Mouse (Mus musculus) ES-Bruce4 (cell line): Measurements from ENCODE around the gene Hyal3. TPM values are rescaled to one million over a fixed set of nuclear protein-coding genes. Genes with fewer than 3 reads are reported as not detected.

Experiments
- H3K27ac ChIP-seq: 2 replicates; pipeline ENCODE4 v1.5.1; 2012; ENCODE audit warnings: low read length, inconsistent platforms; ENCODE audit not compliant: insufficient read depth
- H3K27me3 ChIP-seq: 2 replicates; pipeline ENCODE4 v1.6.1; 2012; ENCODE audit warnings: mild to moderate bottlenecking, low read length, inconsistent platforms; ENCODE audit not compliant: control insufficient read depth, poor library complexity, insufficient read depth, severe bottlenecking
- H3K36me3 ChIP-seq: 2 replicates; pipeline ENCODE4 v1.6.1; 2012; ENCODE audit warnings: inconsistent platforms, mild to moderate bottlenecking, low read length, moderate library complexity; ENCODE audit not compliant: control insufficient read depth, poor library complexity, insufficient read depth, severe bottlenecking
- H3K4me1 ChIP-seq: one replicate; pipeline ENCODE4 v1.8.1; 2011; ENCODE audit warnings: low read length; ENCODE audit not compliant: control insufficient read depth, insufficient read depth
- H3K4me3 ChIP-seq: 2 replicates; pipeline ENCODE4 v1.5.1; 2011; ENCODE audit warnings: low read depth, mild to moderate bottlenecking, low read length
- H3K9ac ChIP-seq: 2 replicates; pipeline ENCODE4 v1.6.1; 2012; ENCODE audit warnings: low read depth, mild to moderate bottlenecking, inconsistent platforms; ENCODE audit not compliant: poor library complexity, severe bottlenecking
- H3K9me3 ChIP-seq: replicated peaks from 2 replicates; pipeline ENCODE4 v1.6.1; 2012; ENCODE audit warnings: mild to moderate bottlenecking, low read length, inconsistent platforms; ENCODE audit not compliant: control insufficient read depth, poor library complexity, insufficient read depth, severe bottlenecking
- CTCF ChIP-seq: IDR thresholded peaks from one replicate; pipeline ENCODE4 v1.8.1; 2011; ENCODE audit warnings: low read depth, low read length
- EP300 ChIP-seq: IDR thresholded peaks from 2 replicates; pipeline ENCODE4 v1.6.1; 2011; ENCODE audit warnings: low read depth, low read length; ENCODE audit not compliant: insufficient read depth
- POLR2A ChIP-seq: IDR thresholded peaks from one replicate; pipeline ENCODE4 v1.8.1; 2011; ENCODE audit warnings: low read length; ENCODE audit not compliant: insufficient read depth
- polyA plus RNA-seq: library from polyadenylated mRNA; stranded (reverse); fragments of >200 nt; gene quantifications from 2 replicates; pipeline ENCODE4 v1.2.4, GENCODE M21; 2011; ENCODE audit warnings: low read depth; ENCODE audit not compliant: missing spikeins, insufficient read depth, insufficient read length

Gene Hyal3
- polyA plus RNA-seq, 1 experiment: 1.0 TPM

DNA sequence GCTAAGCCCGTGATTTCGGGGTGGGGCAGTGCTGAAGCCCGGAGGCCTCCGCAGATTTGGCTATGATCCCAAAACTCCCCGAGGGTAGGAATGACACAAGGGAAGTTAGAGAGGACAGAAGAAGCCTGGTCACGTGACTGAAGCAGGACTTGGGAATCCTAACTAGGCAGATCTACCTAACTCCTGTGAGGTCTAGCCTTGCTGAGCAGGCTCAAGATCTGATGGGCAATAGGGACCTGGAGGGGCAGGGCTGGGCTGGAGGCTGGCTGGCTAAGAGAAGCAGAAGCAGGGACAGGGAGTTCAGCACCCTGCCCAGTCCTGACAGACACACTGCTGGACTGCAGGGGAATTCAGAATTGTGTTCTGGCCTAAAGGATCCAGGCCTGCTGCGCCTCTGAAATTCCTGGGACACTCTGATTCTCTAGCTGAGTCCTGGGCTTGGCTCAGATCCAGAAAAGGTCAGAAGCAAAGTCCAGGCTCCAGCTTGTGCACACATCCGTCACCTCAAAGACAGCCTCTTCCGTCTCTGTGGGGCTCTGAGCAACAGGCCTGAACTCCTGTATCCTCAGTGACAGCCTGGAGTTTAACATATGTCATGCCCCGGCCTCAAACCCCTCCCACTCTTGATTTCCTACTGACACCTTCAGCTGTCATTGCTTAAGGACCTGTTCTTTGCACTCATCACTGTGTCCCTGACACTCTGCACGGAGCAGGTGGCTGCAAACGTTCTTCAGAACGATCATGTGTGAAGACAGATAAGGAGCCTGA is 38.3 kb downstream of the Hyal3 start:
- Histone ChIP-seq H3K9me3 (no peaks in the 10 kb centered on the region), H3K27me3 (no peaks in the 10 kb centered on the region), H3K27ac (no peak overlapping the region), H3K4me1 (no peaks in the 10 kb centered on the region), H3K36me3 (peaks cover 23% of the 10 kb centered on the region), H3K9ac (no peak overlapping the region), H3K4me3 (no peak overlapping the region)
- TF ChIP-seq EP300: 0 out of 2 replicates have a peak, but pooled peaks have one; percentile 32
- no peak for TF ChIP-seq POLR2A
- no peak for TF ChIP-seq CTCF

GRCm38 (mm10) chr9:107619546-107619879 is 38.9 kb downstream of the Hyal3 start:
- TF ChIP-seq EP300 (no peak), POLR2A (no peak), CTCF (no peak)
- no peaks in the 10 kb centered on the region for H3K9me3 ChIP-seq
- no peak overlapping the region for H3K27ac ChIP-seq

DNA sequence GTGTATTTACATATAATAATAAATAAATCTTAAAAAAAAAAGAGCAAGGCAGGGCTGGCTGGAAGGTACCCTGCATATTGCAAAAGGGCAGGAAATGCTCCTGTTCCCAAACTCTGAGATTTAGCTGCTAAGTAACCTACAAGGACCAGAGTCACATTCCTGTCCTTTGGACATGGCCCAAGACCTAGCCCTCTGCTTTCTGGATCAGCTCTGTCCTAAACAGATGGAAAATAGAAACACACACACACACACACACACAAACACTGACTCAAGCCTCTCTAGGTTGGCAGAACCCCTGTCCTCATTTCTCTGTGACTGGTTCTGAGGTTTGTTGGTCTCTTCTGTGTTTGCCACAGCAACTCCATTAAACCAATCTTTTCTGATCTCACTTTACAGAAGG is 40.3 kb downstream of the Hyal3 start:
- Histone ChIP-seq H3K4me1 (peaks cover 7% of the 10 kb centered on the region), H3K27ac (no peak overlapping the region), H3K4me3 (no peak overlapping the region), H3K27me3 (no peaks in the 10 kb centered on the region), H3K9ac (no peak overlapping the region), H3K9me3 (no peaks in the 10 kb centered on the region), H3K36me3 (peaks cover 6% of the 10 kb centered on the region)
- TF ChIP-seq CTCF: no peak
- no peak for TF ChIP-seq POLR2A
- TF ChIP-seq EP300: no peak

More at GRCm38 (mm10) chr9:107619546-107619879, 38.9 kb downstream of the Hyal3 start:
- Histone ChIP-seq H3K4me1 (peaks cover 2% of the 10 kb centered on the region), H3K9ac (no peak overlapping the region), H3K27me3 (no peaks in the 10 kb centered on the region), H3K4me3 (no peak overlapping the region), H3K36me3 (peaks cover 20% of the 10 kb centered on the region)

DNA sequence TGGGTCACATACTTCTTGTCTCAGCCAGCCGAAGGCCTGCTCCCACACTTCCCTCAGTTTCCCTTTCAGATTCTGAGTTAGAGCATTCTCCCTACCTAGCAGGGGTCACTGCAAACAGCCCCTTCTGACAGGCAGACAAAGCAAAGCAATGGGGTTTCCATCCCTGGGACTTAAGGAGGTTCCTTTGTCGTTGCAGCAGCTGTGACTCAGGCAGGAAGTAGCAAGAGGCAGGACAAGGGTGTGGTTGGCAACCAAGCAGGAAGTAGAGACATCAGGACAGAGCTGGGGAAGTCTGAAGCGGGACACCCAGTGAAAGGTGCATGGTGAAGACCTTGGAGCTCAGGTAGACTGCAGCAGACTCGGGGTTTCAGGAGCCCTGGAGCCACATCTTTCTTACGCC is 43.9 kb downstream of the Hyal3 start:
- TF ChIP-seq EP300 (peak; percentile 86), POLR2A (no peak), CTCF (no peak)
- Histone ChIP-seq H3K4me1 (peaks cover 11% of the 10 kb centered on the region), H3K9ac (no peak overlapping the region), H3K27me3 (no peaks in the 10 kb centered on the region), H3K9me3 (no peaks in the 10 kb centered on the region), H3K27ac (peak overlapping the region; percentile 39; the same call in 1 of the 2 replicates), H3K36me3 (no peaks in the 10 kb centered on the region), H3K4me3 (no peak overlapping the region)

GRCm38 (mm10) chr9:107624951-107625350 is 44.3 kb downstream of the Hyal3 start:
- Histone ChIP-seq H3K27ac (no peak overlapping the region), H3K4me1 (peaks cover 11% of the 10 kb centered on the region), H3K4me3 (no peak overlapping the region), H3K36me3 (no peaks in the 10 kb centered on the region), H3K9ac (no peak overlapping the region), H3K27me3 (no peaks in the 10 kb centered on the region), H3K9me3 (no peaks in the 10 kb centered on the region)
- TF ChIP-seq EP300: no peak
- TF ChIP-seq POLR2A: no peak
- TF ChIP-seq CTCF: no peak

- Histone ChIP-seq H3K36me3 (no peaks in the 10 kb centered on the region), H3K4me3 (no peak overlapping the region), H3K27ac (no peak overlapping the region), H3K9ac (no peak overlapping the region), H3K9me3 (no peaks in the 10 kb centered on the region), H3K4me1 (peaks cover 11% of the 10 kb centered on the region), H3K27me3 (no peaks in the 10 kb centered on the region)
- TF ChIP-seq CTCF: peak; percentile 37
- no peak for TF ChIP-seq POLR2A
Observed at GRCm38 (mm10) chr9:107625351-107626128, 44.9 kb downstream of the Hyal3 start.
